ENCODE assay signal across 11 mouse cellular contexts in genomic region chr8:126807171-126807768, GRCm38 (mm10).
A peak's percentile ranks its signal among the peaks of the same experiment; 100 is the strongest.
DNase-seq lines count a peak whose midpoint lies in the region.
"Had no signal": no experiment of that assay in that cellular context is flagged by ENCODE, and none has a peak within 500 bp of the region (broad histone marks: within the 10 kb centered on the region; RNA-seq: fewer than 3 reads in every experiment).

No protein-coding gene starts in this region.

- no peak overlapping the region for H3K4me3 ChIP-seq in macrophage (ENCODE audit: inconsistent target)
- H3K4me3 ChIP-seq: embryonic facial prominence, embryonic 13.5 days; midbrain, embryonic 12.5 days had no signal

- H3K79me2 ChIP-seq in macrophage (ENCODE audit: inconsistent target): no peaks in the 10 kb centered on the region

- peak; percentile 87 to 92 for DNase-seq in adrenal gland, adult (ENCODE audit: inconsistent age in 2 of 2, low spot score in 1 of 2)
- DNase-seq in adrenal gland, postnatal 25 days: no peak
- DNase-seq in fat pad, adult 2 months (ENCODE audit: extremely low read depth, low read depth, low spot score): peak; percentile 97
- DNase-seq in heart, postnatal 4 days: peak; percentile 46
- DNase-seq in layer of hippocampus, adult 9-10 months (ENCODE audit: low spot score): no peak
- DNase-seq in frontal cortex, postnatal 36 days (ENCODE audit: low spot score in 2 of 2): no peak
- DNase-seq in cerebellum, postnatal 14 days: no peak
- DNase-seq: spleen, adult 18-20 months had no signal

- H3K27ac ChIP-seq in macrophage: peak overlapping the region; percentile 94
- H3K27ac ChIP-seq: embryonic facial prominence, embryonic 13.5 days; midbrain, embryonic 12.5 days had no signal

- WGBS in macrophage (ENCODE audit: missing documents): 2% methylated on average over 8 of the region's 8 CpGs

- H3K36me3 ChIP-seq in macrophage (ENCODE audit: inconsistent target): no peaks in the 10 kb centered on the region
- H3K36me3 ChIP-seq: embryonic facial prominence, embryonic 13.5 days; midbrain, embryonic 12.5 days had no signal

Comparison
In these comparisons a context has a peak if more than half of its experiments do, and no peak if none do; other contexts are left out.
1. DNase-seq: peak in adrenal gland, adult (2 of 2), fat pad, adult 2 months (single experiment) and heart, postnatal 4 days (single experiment); none in adrenal gland, postnatal 25 days (single experiment), layer of hippocampus, adult 9-10 months (single experiment), frontal cortex, postnatal 36 days (0 of 2) and cerebellum, postnatal 14 days (0 of 2).